In the genomic region with DNA sequence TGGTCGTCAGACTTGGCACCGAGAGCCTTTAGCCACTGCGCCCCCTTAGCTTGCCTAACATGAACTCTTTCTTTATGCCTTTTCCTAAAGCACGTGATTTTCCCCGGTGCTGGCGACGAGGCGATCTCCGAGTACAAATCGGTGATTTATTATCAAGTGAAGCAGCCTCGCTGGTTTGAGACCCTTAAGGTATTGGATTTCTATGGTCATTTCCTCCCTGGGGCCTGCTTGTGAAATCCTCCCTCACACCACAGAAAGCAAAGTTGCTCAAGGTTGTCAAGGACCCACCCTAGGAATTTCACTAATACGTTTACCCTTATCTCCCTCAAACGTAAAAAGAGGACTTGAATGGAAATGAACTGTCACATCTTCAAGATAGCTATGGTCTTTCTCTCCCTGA, we compare ENCODE assay signal across 22 mouse cellular contexts.
A peak's percentile ranks its signal among the peaks of the same experiment; 100 is the strongest.
DNase-seq lines count a peak whose midpoint lies in the region; ATAC-seq lines count a peak whose summit lies in the region.
"Had no signal": no experiment of that assay in that cellular context is flagged by ENCODE, and none has a peak within 500 bp of the region (broad histone marks: within the 10 kb centered on the region; RNA-seq: fewer than 3 reads in every experiment).

No protein-coding gene starts in this region.

- H3K27ac ChIP-seq in kidney, embryonic 15.5 days, result no peak overlapping the region
- H3K27ac ChIP-seq: forebrain, embryonic 10.5 days; forebrain, embryonic 13.5 days; heart, adult 2 months; hindbrain, embryonic 12.5 days; hindbrain, embryonic 15.5 days had no signal

- peaks cover 100% of the 10 kb centered on the region for H3K36me3 ChIP-seq in kidney, embryonic 15.5 days
- H3K36me3 ChIP-seq: hindbrain, embryonic 15.5 days had no signal

- H3K9me3 ChIP-seq in kidney, embryonic 15.5 days (replicated peaks), result no peaks in the 10 kb centered on the region
- H3K9me3 ChIP-seq: forebrain, embryonic 10.5 days; forebrain, embryonic 13.5 days; hindbrain, embryonic 12.5 days; hindbrain, embryonic 15.5 days had no signal

- H3K27me3 ChIP-seq in kidney, embryonic 15.5 days, result no peaks in the 10 kb centered on the region
- H3K27me3 ChIP-seq: forebrain, embryonic 13.5 days; hindbrain, embryonic 12.5 days; hindbrain, embryonic 15.5 days had no signal

- peak; percentile 3 for DNase-seq in embryo, embryonic 10.5 days (ENCODE audit: low spot score)
- no peak for DNase-seq in embryo, embryonic 10 days (ENCODE audit: low spot score)
- DNase-seq in kidney, adult 18-20 months, result no peak
- no peak for DNase-seq in heart, adult 9 months (ENCODE audit: low spot score in 2 of 2)
- DNase-seq: adrenal gland, adult 8-10 months; adrenal gland, postnatal 25 days; cerebellum, adult 11-12 months; cerebellum, adult 8-10 months; cerebellum, postnatal 10 days; cerebellum, postnatal 36 days; gastrocnemius, postnatal 10 days; gastrocnemius, postnatal 36 days; heart, adult 2 months had no signal

- H3K4me3 ChIP-seq in kidney, embryonic 15.5 days (replicated peaks), result no peak overlapping the region
- H3K4me3 ChIP-seq: forebrain, embryonic 10.5 days; forebrain, embryonic 13.5 days; heart, adult 2 months; hindbrain, embryonic 12.5 days; hindbrain, embryonic 15.5 days had no signal

- ATAC-seq in kidney, embryonic 15.5 days (replicated peaks; ENCODE audit: low FRiP score), result peak; percentile 67; the same call in 1 of the 2 replicates
- ATAC-seq in megakaryocyte-erythroid progenitor cell, adult 5-6 weeks (replicated peaks; ENCODE audit: low FRiP score, low TSS enrichment, poor library complexity, severe bottlenecking), result 0 out of 2 replicates have a peak, but pooled peaks have one; percentile 37
- ATAC-seq: activated CD4-positive, CD25-positive, alpha-beta regulatory T cell, adult 4 months; forebrain, embryonic 13.5 days; forebrain, embryonic 16.5 days had no signal

- H3K4me1 ChIP-seq in kidney, embryonic 15.5 days, result no peaks in the 10 kb centered on the region
- H3K4me1 ChIP-seq: forebrain, embryonic 10.5 days; forebrain, embryonic 13.5 days; hindbrain, embryonic 15.5 days had no signal

- no peak overlapping the region for H3K9ac ChIP-seq in kidney, embryonic 15.5 days
- H3K9ac ChIP-seq: forebrain, embryonic 13.5 days; hindbrain, embryonic 12.5 days; hindbrain, embryonic 15.5 days had no signal

- 24% methylated on average over 13 of the region's 13 CpGs for WGBS in kidney, embryonic 15.5 days

- no peak overlapping the region for H3K4me2 ChIP-seq in kidney, embryonic 15.5 days
- H3K4me2 ChIP-seq: forebrain, embryonic 13.5 days; heart, embryonic 11.5 days; hindbrain, embryonic 12.5 days; hindbrain, embryonic 15.5 days had no signal
